Mouse (Mus musculus) testis, postnatal 10 days (tissue): ENCODE measurements around the gene Mob1a.

Experiments used
- DNase-seq: peaks from one replicate; pipeline ENCODE4 v3.0.0; 2021; ENCODE audit warnings: low spot score

The Mob1a gene

GRCm38 (mm10) chr6:83325525-83326393 is at the start of gene Mob1a, which contains the start of gene Mthfd2:
TSS of gene Mob1a (plus strand) at chr6:83326016.
TSS of gene Mthfd2 (minus strand) at chr6:83325908.
- DNase-seq: peak; percentile 93

DNA sequence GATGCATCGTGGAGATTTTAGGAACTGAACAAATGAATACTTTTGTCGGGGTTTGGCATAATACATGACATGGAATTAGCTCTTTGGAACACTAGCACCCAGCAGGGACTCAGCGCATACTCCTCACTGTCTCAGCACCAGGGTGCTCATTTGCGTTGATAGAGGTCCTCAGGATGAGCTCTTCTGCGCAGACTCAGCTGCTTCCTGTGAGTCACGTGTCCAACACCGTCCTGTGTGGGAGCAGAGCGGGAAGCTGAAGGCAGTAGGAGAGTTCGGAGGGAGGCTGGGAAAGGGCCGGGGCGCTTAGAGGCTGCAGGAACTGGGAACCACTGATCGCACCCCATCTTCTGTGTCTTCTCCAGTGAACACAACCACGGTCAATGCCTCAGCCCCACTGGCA is 48.7 kb upstream of the Mob1a start:
- DNase-seq: no peak

DNA sequence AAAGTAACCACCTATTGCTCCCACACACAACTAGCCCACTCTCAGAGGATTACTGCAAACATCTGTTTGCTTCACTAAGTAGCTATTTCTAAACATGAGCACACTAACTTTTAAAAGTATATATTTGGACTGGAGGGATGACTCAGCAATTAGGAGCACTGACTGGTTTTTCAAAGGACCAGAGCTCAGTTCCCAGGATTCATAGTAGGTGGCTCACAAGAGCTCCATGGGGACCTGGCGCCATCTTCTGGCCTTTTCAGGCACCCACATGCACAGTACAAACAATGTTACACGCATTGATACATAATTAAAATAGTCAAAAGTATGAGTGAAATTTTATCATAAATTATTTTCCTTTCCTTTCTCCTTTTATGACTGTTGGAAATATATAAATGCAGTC is 46.9 kb upstream of the Mob1a start:
- peak; percentile 69 for DNase-seq

DNA sequence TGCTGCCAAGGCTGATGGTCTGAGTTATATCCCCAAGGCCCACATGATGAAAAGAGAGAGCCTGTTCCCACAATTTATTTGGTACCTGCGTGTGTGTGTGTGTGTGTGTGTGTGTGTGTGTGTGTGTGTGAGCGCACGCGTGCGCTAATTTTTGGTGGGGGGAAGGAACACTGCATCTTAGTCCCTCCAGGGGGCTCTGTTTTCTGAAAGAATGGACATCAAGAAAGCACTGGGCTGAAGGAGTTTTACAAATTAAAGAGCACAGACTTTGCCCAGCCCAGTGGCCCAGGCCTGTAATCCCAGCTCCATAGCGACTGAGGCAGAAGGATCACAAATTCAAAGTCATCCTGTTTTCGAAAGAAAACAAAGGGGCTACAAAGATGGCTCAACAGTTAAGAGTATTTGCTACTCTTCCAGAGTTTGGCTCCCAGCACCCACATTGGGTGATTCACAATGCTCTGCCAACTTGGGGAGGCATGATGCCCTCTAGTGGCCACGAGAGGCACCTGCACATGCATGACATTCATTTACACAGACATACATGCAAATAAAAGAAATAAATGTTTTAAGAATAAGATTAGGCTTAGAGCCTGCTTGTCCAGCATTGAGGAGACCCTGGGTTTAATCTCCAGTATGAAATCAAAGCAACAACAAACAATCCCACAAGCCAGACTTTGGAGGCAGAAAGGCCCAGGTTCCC is 45.4 kb upstream of the Mob1a start:
- DNase-seq: no peak

DNA sequence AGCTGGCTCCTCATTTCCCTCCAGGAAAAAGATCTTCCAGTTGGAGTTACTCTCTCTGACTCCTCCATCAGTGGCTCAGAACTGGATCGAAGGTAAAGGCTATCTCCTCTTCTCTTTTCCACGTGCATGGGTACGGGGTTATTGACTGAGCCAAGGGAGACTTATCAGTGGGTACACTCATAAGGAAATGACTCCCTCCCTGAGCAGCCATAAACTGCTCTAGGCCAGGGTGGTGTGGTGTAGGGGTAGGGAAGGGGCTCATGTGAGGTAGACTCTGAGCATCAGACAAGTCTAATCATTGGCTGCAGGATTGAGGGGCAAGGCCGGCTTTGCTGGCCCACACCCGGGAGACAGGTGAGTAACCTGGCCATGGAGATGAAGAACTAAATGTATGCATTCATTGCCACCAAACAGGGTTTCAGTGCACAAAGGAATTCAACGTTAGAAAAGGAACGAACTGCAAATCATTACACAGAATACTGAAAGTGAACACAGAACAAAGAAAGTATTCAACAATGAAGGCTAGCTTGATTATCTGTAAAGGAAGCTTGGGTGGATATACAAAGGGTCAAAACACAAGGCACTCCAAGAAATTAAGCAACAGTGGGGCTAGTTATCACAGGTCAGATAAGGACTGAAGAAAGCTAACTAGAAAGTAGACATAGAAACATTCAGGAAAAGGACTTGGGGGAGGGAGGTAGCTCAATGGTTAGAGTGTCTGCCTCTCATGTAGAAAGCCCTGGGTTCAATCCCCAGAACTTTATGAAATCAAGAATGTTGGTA is 25.2 kb upstream of the Mob1a start:
- DNase-seq: no peak

DNA sequence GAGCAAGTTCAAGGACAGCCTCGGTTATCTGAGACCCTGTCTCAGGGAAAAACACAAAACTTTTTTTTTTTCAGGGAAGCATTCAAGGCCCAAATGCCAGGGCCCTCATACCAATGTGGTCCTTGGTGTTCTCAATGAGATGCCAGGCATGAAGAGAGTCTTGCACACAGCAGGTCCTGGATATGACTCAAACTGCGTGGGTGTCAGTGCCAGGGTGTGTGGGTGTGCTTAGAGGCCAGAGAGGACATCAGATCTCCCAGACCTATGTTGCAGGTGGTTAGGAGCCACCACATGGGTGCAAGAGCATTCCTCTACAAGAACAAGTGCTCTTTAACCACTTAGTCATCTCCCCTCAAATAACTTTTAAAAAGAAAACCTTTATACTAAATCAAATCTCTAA is 24.5 kb upstream of the Mob1a start:
- DNase-seq: no peak

DNA sequence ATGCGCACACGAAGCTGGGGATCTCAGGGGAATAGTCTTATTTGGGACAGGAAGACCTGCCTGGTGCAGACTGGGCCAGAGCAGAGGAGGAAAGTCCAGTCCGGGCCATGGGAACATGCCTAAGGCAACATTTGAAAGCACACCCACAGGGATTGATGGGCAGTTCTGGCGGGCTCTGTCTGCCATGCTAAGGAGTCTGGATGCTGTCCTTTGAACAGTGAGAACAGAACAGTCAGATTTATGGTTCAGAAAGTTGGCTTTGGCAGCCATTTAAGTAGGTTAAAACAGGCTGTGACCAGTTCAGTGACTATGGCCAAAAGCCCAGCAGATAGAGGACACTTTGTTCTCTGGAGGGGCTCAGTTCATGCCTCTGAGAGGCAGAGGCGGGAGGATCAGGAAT is 23.6 kb upstream of the Mob1a start:
- no peak for DNase-seq

- no peak for DNase-seq
Measured at GRCm38 (mm10) chr6:83309017-83309416, 16.8 kb upstream of the Mob1a start.

DNA sequence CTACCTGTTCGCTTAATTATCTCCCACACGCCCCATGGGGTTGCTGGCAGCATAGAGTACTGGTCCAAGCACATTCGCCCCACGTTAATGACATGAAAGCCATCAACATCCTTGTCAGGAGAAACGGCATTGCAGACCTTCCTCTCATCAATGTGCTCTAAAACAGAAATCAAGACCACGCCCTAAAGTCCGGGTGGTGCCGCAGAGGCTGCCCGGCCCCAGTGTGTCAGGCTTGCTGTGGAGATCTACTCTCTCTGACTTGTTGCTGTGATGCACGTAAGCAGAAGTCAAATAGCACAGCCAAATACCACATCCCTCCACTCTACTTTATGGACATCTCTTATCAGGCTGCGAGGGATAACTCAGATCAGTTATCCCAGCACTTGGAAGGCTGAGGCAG is 14.6 kb upstream of the Mob1a start:
- DNase-seq: no peak

- DNase-seq: no peak
Measured at GRCm38 (mm10) chr6:83312021-83312420, 13.8 kb upstream of the Mob1a start.

- no peak for DNase-seq
Measured at GRCm38 (mm10) chr6:83312514-83312913, 13.3 kb upstream of the Mob1a start.

GRCm38 (mm10) chr6:83315293-83315692 is 10.5 kb upstream of the Mob1a start:
- no peak for DNase-seq

GRCm38 (mm10) chr6:83316022-83316421 is 9.8 kb upstream of the Mob1a start:
- no peak for DNase-seq

DNA sequence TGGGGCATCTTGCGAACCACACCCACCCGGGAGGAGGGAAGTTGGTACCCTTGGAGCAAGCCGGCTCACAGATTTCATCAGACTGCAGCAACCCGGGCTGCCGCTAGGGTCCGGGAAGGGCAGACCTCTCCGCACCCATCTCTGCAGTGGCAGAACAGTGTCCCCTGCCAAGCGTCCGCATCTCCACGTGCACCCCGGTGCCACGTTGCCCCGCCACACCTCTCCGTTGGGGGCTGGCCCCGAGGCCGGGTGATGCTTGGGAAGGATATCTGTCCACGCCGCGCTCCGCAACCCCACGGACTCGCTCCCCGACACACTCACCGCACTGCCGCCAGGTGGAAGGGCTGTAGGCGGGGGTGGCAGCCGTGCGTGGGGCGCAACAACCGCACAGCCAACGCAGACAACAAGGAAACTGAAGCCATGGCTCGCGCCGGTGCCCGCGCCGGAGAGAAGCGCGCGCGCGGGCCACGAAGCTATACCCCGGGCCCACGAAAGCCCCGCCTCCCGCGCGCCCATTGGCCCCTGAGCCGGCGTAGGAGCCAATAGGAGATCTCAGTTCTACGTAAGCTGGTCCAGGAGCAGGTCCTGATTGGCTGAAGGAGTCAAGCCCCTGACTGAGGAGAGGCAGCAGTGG is 8.6 kb upstream of the Mob1a start:
- DNase-seq: peak; percentile 95

GRCm38 (mm10) chr6:83321927-83322326 is 3.9 kb upstream of the Mob1a start:
- DNase-seq: no peak

DNA sequence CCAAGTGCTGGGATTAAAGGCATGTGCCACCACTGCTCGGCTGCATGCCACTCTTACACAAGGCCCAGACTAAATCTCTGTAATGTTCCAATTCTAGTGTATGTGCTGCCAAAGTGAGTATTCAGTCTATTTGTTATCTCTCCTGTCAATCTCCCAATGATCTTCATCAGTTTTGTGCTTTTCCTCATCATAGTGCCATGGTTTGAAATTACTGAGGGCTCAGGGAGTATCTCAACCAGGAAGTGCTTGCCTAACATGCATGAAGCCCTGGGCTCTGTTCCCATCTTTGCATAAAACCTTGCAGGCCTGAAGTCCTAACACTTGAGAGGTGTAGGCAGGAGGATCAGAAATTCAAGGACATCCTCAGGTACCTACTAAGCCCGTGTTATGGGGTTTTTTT is 3.0 kb upstream of the Mob1a start:
- no peak for DNase-seq

GRCm38 (mm10) chr6:83323652-83324419 is 2.0 kb upstream of the Mob1a start:
- DNase-seq: no peak

DNA sequence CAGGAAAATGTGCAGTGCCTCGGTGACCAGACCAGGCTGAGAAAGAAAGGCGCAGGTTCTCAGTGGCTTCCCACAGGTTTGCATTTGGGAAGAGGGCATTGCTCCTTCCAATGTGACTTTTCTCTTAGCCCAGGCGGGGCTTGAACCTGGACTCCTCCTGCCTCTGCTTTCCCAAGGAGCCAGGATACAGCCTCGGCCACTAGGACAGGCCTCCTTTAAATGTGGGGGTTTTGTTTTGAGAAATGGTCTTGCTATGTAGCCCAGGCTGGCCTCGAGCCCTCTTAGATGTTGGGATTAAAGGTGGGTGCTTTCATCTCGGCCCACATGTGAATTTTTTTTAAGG is 549 bp downstream of the Mob1a start:
- DNase-seq: no peak

DNA sequence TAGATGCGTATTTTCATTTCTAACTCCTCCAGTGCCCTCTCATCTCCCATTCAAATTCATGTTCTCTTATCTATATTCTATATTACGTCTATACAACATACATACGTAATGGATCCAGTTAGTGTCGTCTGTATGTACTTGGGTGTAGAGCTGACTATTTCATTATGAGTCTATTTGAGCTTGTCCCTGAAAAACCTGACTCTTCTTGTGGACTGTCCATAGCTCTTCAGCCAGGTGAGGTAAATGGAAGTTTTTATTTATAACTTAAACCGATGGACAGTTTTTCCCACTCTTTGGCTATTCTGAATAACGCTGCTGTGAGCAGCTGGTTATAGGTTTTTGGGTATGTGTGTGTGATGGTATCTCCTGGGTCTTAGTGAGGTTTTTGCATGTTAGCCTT is 945 bp downstream of the Mob1a start:
- no peak for DNase-seq

DNA sequence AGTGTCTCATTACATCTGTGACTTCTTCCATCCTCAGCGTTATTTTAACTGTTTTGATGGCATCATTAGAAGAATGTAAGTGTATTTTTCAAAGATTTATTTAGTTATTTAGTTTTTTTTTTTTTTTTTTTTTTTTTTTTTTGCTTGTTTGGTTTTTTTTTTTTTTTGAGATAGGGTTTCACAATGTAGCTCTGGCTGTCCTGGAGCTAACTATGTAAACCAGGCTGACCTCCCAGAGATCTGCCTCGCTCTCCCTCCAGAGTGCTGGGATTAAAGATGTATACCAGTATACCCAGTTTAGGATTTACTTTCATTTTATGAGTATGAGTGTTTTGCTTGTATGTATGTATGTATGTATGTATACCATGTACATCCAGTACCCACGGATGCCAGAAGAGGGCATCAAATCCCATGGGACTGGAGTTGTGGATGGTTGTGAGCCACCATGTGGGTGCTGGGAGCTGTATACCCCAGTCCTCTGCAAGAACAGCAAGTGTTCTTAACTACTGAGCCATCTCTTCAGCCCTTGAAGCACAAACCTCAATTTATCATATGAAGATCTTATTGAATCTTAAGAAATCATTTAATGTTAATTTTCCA is 1.9 kb downstream of the Mob1a start:
- DNase-seq: no peak

- DNase-seq: no peak
Measured at GRCm38 (mm10) chr6:83341387-83341786, 15.6 kb downstream of the Mob1a start.
